Mouse (Mus musculus) liver, adult 2 months (tissue): Measurements from ENCODE around the gene Tead1.

ENCODE experiments used
- CTCF ChIP-seq: fragments of 200-500 bp; IDR thresholded peaks from 2 replicates; pipeline ENCODE4 v1.5.1; 2011; ENCODE audit warnings: low read depth, low read length, control low read depth
- POLR2A ChIP-seq: fragments of 200-500 bp; IDR thresholded peaks from 2 replicates; pipeline ENCODE4 v1.6.1; 2011; ENCODE audit warnings: low read length, control low read depth; ENCODE audit not compliant: insufficient read depth; ENCODE audit errors: extremely low read depth

DNA sequence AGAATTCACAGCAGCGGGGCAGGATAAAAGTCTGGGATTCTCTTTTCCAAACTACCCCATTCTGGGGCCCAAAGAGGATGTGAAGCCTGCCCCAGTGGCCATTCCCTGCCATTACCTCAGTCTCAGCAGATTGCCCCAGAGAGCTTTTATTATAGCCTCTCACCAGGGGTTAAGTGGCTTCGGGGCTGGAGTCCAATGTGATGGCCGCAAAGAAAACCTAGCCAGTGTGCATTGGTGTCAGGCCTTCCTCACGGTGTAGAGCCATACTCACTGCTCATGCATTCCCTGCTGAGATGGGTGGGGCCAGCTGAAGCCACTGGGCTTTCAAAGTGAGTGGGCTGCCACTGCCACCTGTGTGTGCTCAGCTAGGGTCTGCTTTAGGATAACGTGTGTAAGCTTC is 175.4 kb downstream of the Tead1 start:
- TF ChIP-seq POLR2A (no peak), CTCF (peak; percentile 5; the same call in 1 of the 2 replicates)
